Mouse (Mus musculus) T-helper 2 cell (primary cell): ENCODE data around the gene Phactr1.

Experiments used
- in situ Hi-C: fragments of 300-600 bp; cut with MboI, MseI; formaldehyde crosslinking; loops from one replicate; pipeline ENCODE4 v1.15.1; 2025; ENCODE audit warnings: high pct_unique_total_duplicates

Gene Phactr1

DNA sequence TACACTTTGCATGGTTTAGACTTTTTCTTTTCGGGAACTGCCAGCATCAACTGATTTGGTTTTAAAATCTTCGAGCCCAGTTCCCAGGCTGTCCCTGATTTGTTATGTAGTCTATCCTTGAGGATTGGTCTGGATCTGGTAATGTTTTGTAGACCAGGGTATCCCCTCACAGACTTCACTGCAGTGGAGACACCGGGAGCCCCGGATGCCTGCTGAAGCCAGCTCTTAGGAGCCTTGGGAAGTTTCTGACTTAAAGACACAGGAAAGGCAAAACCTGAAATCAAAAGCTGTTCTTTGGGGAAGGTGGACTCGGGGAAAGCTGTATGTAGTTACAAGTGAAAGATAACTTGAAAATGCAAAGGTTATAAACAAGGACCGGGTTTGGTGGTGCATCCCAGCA, 186.6 kb downstream of the Phactr1 start:
- in situ Hi-C loops: no loop called here

DNA sequence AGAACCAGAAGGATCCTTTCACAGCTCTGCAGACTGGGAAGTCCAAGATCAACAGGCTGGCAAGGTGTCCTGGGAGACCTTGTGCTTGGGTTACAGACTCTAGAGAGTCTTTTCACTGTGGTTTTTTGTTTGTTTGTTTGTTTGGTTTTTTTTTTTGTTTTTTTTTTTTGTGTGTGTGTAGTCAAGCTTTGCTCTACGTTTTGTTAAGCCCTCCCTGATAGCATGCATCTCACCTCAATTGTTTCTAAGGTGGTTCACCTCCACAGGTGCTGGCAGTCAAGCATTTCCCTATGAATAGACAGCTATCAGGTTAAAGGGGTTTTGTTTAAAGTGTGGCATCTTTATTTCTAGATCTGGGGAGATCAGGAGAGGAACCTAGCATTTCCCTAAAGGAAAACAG, 191.7 kb downstream of the Phactr1 start:
- in situ Hi-C loops: no loop called here

GRCm38 (mm10) chr13:42878346-42878745, 197.9 kb downstream of the Phactr1 start:
- in situ Hi-C loops: no loop called here

- in situ Hi-C loops: no loop called here
Measured at GRCm38 (mm10) chr13:42884033-42884724, 203.8 kb downstream of the Phactr1 start.

GRCm38 (mm10) chr13:42884725-42885115, 204.3 kb downstream of the Phactr1 start:
- in situ Hi-C loops: no loop called here

DNA sequence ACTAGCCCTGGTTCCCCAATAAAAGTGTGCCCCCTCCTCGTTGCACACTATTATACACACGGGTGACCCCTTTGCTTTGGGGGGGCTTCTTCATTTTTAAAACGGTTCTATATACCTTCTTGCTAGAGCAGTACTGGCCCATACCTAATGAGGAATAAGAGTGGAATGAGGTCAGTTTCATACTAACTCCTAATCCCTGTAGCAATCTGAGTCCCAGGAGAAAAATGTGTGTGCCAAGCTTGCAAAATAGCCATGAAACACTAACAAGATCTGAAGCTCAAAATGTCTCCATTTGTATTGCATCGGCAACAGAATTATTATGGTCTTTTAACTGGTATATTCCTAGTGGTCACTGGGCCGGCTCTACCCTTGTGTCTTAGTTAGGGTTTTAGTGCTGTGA, 207.3 kb downstream of the Phactr1 start:
- in situ Hi-C loops: no loop called here

- in situ Hi-C loops: no loop called here
Measured at GRCm38 (mm10) chr13:42889516-42890474, 209.4 kb downstream of the Phactr1 start.

DNA sequence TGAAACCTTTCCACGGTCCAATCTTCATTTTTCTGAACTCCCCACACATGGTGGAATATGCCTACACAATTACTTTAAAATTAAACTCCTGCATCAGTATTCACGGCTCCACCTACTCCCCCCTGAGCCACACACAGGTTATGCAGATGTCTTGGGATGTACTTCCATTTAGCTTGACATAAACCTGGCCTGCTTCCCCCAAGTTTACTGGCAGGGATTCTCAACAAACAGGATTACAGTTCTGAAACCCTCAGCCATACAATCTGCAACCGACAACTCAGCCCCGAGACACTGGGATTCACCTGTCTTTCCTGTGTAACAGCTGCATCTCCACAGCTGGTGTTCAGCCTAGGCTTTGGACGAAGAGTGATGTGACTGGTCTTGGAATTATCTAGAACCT, 210.2 kb downstream of the Phactr1 start:
- in situ Hi-C loops: no loop called here

- in situ Hi-C loops: no loop called here
Measured at GRCm38 (mm10) chr13:42894016-42894415, 213.6 kb downstream of the Phactr1 start.

DNA sequence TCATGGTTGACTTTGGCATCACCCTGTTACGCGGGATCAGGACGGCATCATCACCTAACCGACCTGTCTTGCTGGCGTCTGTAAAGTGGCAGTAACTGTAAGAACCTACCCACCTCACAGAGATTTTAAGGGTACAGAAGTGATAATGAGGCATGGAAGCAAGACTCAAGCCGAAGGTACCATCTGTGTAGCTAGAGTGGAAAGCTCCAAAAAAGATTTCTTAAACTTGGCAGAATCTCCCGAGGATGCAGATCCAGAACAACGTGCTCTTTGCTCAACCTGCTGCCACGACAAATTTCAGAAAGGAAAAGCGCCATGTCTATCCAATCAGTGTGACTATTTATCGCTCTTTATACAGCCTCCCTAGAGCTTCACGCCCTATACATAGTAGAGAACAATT, 214.2 kb downstream of the Phactr1 start:
- in situ Hi-C loops: no loop called here

DNA sequence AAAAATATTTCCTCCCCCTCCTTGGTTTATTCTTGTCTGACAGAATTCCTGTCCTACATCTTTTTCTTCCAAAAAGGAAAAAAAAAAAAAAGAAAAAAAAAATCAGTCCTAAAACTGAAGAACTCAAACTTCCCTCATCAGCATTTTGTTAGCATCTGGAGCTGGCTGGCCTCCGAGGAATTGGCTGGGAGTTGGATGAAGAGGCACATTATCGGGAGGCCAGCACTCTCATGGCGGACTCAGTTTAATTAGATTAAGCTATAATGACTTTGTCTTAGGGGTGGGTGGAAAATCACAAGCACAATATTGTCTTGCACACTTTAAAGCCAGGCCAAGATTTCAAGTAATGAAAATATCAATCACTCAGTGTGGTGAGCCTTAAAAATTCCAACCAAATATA, 215.6 kb downstream of the Phactr1 start:
- in situ Hi-C loops: no loop called here

DNA sequence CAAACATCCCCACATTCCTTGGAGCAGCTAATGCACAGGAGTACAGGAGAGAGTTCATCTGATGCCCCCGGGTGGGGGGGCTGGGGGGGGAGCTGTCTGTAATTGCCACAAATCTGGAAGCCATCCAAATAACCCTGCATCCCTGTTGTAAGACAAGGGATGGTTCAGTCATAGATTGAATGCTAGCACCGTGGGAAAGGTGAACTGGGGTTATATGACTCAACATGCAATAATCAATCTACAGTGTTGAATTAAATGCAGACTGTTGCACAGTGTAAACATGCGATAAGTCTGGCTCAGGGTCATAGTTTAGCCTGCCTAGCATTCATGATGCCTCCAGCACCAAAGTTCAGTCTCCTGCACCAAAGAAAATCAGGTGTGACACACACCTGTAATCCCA, 219.2 kb downstream of the Phactr1 start:
- in situ Hi-C loops: no loop called here

- in situ Hi-C loops: no loop called here
Measured at GRCm38 (mm10) chr13:42901837-42902236, 221.4 kb downstream of the Phactr1 start.

GRCm38 (mm10) chr13:42902859-42903258, 222.4 kb downstream of the Phactr1 start:
- in situ Hi-C loops: no loop called here

GRCm38 (mm10) chr13:42905818-42906217, 225.4 kb downstream of the Phactr1 start:
- in situ Hi-C loops: no loop called here

- in situ Hi-C loops: no loop called here
Measured at GRCm38 (mm10) chr13:42906990-42907389, 226.6 kb downstream of the Phactr1 start.

DNA sequence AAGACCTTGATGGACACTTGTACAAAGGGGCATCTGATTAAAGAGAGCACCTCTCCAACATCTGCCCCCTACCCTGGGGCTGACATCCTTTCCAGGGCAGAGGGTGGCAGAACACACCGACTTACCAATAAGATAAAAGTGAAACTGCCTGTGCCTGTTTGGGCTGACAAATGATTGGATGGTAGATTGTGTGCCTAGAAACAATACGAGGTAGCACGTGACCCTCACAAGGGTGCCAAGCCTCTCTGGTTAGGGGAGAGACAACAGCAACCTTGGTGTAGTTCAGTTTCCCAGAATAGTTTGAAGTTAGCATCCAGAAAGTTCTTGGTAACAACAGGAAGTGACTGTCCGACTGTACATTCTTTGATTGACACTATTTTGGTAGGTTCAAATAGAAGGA, 234.7 kb downstream of the Phactr1 start:
- in situ Hi-C loops: no loop called here

DNA sequence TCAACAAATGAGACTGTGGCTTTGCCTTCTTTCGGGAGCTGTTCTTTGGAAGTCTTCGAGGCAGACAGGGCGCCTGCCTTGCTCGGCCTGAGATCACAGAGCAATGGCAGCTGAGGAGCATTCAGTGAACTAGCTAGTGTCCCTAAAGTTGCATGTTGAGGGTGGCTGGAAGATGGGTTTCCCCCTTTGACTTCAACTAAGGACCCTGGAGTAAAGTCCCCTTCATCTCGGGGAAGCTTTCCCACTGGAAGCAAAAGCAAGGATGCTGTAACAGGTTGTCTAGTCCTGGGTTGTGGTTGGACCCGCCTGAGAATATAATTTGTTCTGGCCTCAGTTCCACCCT, 235.4 kb downstream of the Phactr1 start:
- in situ Hi-C loops: no loop called here

DNA sequence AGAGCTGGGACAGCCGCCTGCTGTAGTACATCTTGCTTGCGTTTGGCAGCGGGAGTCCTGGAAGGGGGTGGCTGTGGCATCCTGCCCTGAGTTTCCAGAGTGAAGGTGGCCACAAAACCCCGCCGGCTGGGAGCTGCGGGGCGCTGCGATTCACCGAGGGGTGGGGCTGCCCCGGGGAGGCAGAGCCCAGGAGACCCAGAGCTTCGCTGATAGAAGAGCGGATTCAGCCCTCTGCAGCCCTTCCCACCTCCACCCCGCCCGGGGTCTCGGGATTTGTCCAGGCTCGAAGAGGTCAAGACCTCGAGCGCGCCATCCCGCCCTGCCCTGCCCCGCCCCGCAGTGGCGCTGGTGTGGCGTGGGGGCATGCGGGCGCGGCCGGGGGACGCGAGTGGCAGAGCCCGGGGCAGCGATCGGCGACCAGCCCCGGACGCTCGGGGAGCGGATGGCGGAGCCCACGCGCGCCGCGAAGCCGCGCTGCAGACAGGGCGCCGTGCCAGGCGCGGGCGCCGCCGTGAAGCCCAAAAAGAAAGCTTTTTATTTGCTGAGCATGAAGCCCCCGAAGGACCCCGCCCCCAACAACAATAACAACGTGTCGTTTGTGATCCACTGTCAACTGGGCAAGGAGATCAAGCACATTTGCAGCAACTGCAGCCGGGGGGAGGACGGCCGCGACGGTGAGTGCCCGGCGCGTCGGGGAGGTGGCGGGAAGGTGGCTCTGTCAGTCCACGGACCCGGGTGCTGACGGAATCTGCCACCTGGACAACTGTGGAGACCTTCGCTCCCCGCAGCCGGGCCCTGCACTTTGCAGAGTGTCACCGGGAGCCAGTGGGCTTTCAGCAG, 236.0 kb downstream of the Phactr1 start:
- in situ Hi-C loops: no loop called here

DNA sequence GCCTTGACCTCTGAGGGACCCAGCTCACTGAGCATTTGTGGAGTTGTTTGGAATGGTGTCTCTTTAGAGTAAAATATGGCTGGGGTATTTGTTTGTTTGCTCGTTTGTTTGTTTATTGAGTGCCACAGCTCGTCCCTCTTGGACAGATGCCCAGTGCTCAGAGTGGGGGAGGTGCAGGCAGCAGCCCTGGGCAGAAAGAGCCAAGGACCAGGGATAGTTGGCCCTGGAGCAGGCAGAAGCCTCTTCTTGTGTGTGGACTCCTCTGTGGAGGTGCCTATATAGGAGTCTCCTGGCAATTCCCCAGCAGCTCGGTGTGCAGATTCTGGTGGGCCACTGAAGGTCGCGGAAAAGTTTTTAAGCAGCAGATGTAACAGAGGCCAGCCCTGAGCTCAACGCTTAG, 236.8 kb downstream of the Phactr1 start:
- in situ Hi-C loops: no loop called here

DNA sequence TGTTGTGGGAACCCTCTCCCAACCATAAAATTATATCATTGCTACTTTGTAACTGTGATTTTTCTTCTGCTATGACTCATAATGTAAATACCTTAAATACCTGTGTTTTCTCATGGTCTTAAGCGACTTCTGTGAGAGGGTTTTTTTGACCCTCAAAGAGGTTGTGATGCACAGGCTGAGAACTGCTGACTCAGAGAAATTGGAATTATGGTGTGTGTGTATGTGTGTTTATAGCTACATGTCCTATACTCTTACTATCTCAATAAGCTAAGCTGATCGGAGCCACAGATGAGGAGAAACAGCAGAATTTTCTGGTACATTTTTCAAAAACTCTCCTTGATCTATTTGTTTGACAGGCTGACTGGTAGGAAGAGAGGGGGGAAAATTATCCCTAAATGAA, 239.6 kb downstream of the Phactr1 start:
- in situ Hi-C loops: no loop called here

DNA sequence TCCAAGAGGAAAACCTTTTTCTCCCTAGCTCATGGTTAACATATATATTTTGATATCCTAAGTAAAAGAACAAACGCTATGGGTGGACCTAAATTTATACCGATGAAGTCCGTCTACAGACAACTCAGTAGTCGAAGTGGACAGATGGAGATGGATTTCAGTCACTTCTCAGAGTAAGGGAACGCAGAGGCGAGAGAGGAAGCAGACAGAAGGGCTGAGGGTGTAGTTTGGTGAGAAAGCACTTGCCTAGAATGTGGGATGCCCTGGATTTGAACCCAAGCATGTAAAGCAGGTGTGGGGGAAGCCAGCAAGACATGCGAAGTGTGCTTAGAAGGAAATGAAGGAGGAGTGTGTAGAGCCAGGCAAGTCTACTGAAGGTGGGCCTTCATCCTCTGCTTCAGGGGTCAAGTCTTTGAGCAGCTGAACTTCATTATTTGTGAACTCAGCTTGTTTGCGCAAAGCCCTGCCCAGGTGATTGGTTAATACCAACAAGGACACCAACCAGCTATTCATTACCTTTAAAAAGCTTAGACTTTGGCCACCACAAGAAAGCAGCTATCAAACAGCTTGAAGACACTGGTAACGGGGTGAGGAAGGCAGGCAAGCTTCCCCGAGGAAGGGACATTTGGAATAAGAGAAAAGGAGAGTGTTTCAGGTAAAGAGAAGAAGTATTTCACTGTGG, 241.5 kb downstream of the Phactr1 start:
- in situ Hi-C loops: no loop called here
